Mouse (Mus musculus): ENCODE measurements at regions not wholly inside any gene's neighbourhood (a gene's known extent, or its start where the extent isn't known, plus 50 kb on each side); places are given as distances from the start of the nearest gene placed in this dataset.

DNA sequence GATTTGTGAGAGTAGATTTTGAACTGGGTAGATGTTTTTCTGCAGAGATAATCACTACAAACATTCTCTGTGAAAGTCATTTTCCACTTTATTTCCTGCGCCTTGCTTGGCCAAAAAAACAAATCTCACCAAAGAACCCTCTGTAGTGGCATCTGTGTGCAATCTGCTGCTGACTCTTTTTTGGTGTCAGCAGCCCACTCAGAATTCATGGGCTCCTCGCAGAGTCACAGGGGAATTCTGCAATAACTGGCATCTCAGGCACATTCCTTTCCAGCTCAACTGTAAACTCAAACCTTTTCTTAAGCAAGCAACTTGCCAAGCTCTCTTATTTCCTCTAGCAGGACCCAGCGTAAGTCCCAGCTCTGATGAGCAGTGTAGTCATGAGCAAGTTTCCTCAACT, 1340.0 kb upstream of the Lrrc6 start:
- no peak for TF ChIP-seq POLR2A (IDR thresholded peaks at IDR 0.05; ENCODE audit: borderline replicate concordance, insufficient read depth, low read length)
- TF ChIP-seq CTCF (IDR thresholded peaks at IDR 0.05; ENCODE audit: borderline replicate concordance, insufficient read depth, low read depth, low read length): no peak
